Mouse (Mus musculus) embryo, embryonic 10 days (tissue): ENCODE measurements around the gene Scn3a.
A peak's percentile ranks its signal among the peaks of the same experiment; 100 is the strongest.
"Not testable (repeated sequence)": the region's sequence is repeated elsewhere in the genome, so short reads cannot be mapped to it uniquely, and the experiment has no call there.

ENCODE experiments used
- DNase-seq: peaks from one replicate; pipeline ENCODE4 v3.0.0-alpha.2; 2015; ENCODE audit warnings: low spot score

The Scn3a gene

GRCm38 (mm10) chr2:65490450-65490849 lies 77.0 kb downstream of the Scn3a start:
- peak; percentile 8 for DNase-seq

- DNase-seq: no peak
Observed at GRCm38 (mm10) chr2:65483434-65483833, 84.0 kb downstream of the Scn3a start.

GRCm38 (mm10) chr2:65481007-65481672 lies 86.3 kb downstream of the Scn3a start:
- no peak for DNase-seq

- peak; percentile 14 for DNase-seq
Observed at GRCm38 (mm10) chr2:65471311-65471882, 96.0 kb downstream of the Scn3a start.

DNA sequence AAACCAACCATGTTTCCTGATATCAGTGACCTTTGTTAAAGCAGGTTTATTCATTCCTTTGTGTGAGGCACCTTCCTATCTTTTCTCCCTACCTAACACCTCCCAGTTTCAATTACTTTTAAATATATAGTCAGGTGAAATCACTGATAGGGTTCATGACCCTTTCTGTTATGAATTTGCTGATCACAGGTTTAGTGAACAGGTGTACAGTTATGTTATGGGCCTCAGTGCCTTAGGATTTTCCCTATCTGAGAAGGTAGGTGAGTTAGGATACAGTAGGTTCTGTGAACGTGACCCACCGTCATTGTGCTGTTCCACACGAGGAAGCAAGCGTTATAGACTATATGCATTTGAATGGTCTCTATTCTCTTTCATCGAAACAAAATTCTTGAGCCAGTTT lies 101.7 kb downstream of the Scn3a start:
- no peak for DNase-seq

GRCm38 (mm10) chr2:65453763-65454162 lies 113.7 kb downstream of the Scn3a start:
- no peak for DNase-seq

- DNase-seq: not testable (repeated sequence)
Observed at GRCm38 (mm10) chr2:65451401-65452078, 115.9 kb downstream of the Scn3a start.

- peak; percentile 20 for DNase-seq
Observed at GRCm38 (mm10) chr2:65450449-65451360, 116.7 kb downstream of the Scn3a start.

GRCm38 (mm10) chr2:65449126-65449828 lies 118.2 kb downstream of the Scn3a start:
- DNase-seq: no peak

- no peak for DNase-seq
Observed at GRCm38 (mm10) chr2:65443082-65443481, 124.3 kb downstream of the Scn3a start.

- no peak for DNase-seq
Observed at GRCm38 (mm10) chr2:65441566-65441965, 125.9 kb downstream of the Scn3a start.

DNA sequence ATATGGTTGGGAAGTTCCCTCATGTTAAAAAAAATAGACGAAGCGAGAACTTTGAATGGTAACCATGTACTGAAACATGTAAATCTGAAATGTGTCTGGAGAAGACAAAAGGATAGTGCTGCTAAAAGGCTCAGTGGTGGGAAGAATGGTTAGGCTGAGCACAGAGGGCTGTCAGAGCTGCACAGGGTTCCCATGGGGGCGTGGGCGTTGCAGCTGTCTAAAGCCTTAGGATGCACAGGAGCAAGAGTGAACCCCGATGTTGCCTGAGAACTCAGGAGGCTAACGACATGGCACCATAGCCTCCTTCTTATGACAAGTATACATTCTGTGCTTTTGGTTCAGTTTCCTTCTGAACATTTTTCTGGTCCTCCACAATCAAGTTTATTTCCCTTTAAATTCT lies 126.3 kb downstream of the Scn3a start:
- no peak for DNase-seq

- DNase-seq: no peak
Observed at GRCm38 (mm10) chr2:65436917-65437316, 130.5 kb downstream of the Scn3a start.

DNA sequence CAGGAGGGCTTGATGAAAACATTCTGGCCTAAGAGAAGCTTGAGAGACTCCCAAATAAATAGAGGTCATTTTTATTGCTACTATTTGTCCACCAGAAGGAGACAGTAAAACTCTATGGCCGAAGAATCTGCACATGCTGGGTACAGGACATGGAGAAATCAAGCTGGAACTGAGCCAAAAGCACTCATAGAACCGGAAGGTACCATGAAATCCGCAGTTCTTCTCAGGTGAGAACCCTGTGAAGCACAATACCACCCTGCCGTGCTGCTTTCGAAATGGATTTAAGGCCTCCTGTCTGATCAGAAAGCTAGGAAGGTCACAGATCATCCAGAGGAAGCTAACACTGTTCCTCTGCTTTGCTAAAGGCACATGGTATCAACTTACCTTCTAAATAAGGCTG lies 143.9 kb downstream of the Scn3a start:
- DNase-seq: no peak

GRCm38 (mm10) chr2:65421259-65422255 lies 145.9 kb downstream of the Scn3a start:
- no peak for DNase-seq

DNA sequence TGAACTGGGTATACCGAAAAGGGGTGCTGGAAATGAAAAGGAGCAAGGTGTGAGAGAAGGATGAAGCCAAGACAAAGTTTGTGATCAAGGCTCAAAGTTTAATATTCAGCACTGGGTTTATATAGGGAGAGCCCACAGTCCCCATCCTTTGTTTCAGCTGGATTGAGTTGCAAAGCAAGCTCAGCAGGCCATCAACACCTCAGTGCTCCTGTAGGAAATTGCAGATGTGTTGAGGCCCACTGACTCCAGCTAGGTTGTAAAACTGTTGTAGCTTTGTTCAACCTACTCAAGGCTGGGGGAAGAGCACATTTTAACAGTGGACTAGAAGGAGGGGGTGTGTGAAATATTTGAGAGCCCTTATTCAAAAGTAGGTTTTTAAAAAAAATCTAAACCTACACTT lies 148.8 kb downstream of the Scn3a start:
- no peak for DNase-seq

GRCm38 (mm10) chr2:65416535-65416934 lies 150.9 kb downstream of the Scn3a start:
- no peak for DNase-seq

GRCm38 (mm10) chr2:65415294-65415693 lies 152.1 kb downstream of the Scn3a start:
- no peak for DNase-seq

DNA sequence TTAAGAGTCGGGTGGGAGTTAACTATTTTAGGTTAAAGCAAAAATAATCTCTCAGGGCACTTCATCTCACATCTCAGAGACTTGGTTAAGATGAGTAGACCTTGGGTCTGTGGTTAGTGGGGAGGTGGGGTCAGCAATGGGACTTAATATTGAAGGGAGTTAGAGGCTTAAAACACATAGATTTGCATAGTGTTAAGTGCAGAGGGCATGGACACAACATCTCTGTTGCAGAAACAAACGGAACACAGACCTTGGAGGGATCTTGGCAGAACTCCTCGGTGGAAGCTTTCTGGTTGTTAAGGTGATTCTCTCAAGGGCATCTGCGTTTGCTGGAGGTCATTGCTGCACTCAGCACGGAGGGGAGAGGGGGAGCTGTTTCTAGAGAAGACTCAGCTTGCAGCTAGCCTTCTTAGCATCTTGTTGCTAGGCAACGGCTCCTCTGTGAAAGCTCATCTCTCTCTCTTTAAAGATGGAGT lies 152.6 kb downstream of the Scn3a start:
- peak; percentile 95 for DNase-seq

- peak; percentile 80 for DNase-seq
Observed at GRCm38 (mm10) chr2:65414237-65414636, 153.2 kb downstream of the Scn3a start.
